Mouse (Mus musculus): ENCODE results near the gene Diaph3. TPM values are rescaled to one million over a fixed set of nuclear protein-coding genes. Genes with fewer than 3 reads are reported as not detected.

Gene Diaph3
- polyA plus RNA-seq, 1 experiment from 2014 or later, result 5.8 TPM

DNA sequence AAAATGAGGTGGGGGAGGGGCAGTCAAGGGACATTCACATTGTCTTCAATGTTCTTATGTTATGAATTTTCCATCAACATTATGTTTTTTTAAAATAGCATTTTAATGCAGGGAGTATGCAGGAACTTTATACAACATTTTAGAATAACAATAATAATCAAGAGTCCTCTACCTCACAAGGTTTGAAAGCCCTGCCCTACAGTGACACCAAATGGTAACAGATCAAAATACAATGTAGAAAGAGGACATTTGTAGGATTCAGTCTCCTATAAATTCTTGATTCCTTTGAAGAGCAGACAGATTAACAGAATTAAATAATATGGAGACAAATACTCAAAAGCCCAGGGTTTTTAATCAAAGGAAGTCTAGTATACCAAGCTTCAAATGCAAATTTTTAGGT, 242.1 kb downstream of the Diaph3 start:
- Histone ChIP-seq H3K27me3 (replicated peaks) (no peaks in the 10 kb centered on the region), H3K9me3 (no peaks in the 10 kb centered on the region), H3K36me3 (no peaks in the 10 kb centered on the region), H3K4me2 (replicated peaks) (no peak overlapping the region), H3K9ac (no peak overlapping the region), H3K4me1 (no peaks in the 10 kb centered on the region), H3K27ac (no peak overlapping the region), H3K4me3 (no peak overlapping the region)
- no peak for ATAC-seq (ENCODE audit: low FRiP score, low read depth)

DNA sequence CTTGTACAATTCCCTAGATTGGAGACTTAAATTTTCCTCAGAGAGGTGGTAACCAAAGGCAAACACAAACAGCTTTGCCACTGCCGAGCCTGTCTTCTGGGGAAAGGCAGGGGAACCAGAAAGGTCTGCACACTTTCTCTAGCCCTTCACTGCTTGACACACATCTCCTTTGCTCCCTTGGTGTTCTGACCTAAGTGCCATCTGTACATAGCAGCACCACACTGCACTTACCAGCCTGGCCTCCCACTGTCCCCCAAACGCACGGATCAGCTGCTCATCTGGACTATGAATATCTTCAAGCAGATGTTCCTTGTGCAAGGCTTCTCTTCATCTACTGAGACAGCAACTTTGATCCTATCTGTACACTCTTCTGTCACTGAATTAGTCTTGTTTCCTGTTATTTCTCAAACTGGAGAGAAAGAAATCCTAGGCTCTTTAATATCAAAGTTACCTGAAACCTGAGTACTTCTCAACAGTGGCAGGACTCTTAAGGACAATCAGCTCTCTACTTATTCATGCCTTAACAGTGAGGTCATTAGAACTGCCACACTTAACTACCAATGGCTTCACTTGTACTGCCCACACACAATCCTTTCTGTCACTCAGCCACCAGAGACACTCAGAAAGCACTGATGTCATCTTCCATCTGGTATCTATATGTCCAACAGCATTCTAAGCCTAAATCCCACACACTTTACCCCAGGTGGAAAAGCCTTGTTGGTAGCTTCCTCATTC, 251.8 kb downstream of the Diaph3 start:
- H3K4me1 ChIP-seq, result no peaks in the 10 kb centered on the region
- no peaks in the 10 kb centered on the region for H3K27me3 ChIP-seq (replicated peaks)
- H3K9ac ChIP-seq, result no peak overlapping the region
- H3K4me3 ChIP-seq, result no peak overlapping the region
- 82% methylated on average over 3 of the region's 3 CpGs for WGBS
- no peak overlapping the region for H3K27ac ChIP-seq
- no peaks in the 10 kb centered on the region for H3K36me3 ChIP-seq
- H3K9me3 ChIP-seq, result no peaks in the 10 kb centered on the region
- H3K4me2 ChIP-seq (replicated peaks), result no peak overlapping the region
- ATAC-seq (ENCODE audit: low FRiP score, low read depth), result no peak

DNA sequence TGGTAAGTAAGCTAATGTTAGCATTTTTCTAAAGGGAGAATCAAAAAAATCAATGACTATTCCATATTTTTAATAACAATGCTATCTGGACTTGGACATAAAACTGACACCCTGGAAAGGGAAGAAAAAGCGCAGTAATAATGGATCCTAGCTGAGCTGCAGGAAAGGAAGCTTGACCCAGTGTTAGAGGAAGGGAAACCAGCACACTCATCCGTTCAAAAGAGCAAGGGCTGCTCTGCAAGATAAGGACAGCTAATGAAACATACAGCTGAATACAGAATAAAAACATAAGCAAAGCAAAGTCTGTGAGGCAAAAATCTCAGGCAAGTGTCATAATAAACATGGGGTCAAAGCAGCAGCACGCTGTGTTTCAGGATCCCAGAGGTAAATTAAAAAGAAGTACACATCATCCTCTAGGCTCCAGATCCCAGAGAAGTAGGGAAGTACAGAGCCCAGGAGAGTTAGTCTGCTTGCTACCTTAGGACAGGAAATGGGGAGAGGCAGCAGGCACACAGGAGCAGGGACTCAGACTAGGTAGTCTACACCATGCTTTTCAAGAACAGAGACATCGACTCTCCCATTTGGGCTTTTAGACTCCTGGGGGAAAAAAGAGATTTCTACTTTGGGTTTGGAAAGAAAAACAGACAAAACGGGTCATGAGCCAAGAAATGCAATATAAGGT, 255.5 kb downstream of the Diaph3 start:
- no peak overlapping the region for H3K4me2 ChIP-seq (replicated peaks)
- no peaks in the 10 kb centered on the region for H3K36me3 ChIP-seq
- H3K4me1 ChIP-seq, result no peaks in the 10 kb centered on the region
- H3K27ac ChIP-seq, result no peak overlapping the region
- no peak for ATAC-seq (ENCODE audit: low FRiP score, low read depth)
- no peaks in the 10 kb centered on the region for H3K9me3 ChIP-seq
- H3K4me3 ChIP-seq, result no peak overlapping the region
- H3K27me3 ChIP-seq (replicated peaks), result no peaks in the 10 kb centered on the region
- H3K9ac ChIP-seq, result no peak overlapping the region
- WGBS, result 86% methylated on average over 5 of the region's 5 CpGs

DNA sequence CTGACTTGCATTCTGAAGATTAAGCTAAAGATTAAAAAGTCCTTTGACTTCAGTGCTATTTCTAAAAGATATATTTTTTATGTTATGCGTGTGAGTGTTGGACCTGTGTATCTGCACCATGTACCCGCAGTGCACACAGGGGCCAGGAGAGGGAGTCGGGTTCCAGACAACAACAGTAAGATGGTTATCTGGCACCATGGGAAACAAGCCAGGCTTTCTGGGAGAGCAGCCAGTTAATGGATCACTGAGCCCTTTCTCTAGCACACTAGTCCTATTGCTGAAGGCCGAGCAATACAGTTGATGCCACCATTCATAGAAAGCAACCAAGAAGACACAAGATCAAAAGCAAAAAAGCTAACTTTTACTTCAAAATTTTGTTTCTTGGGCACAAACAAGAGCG, 271.5 kb downstream of the Diaph3 start:
- no peak; the same call in 1 of the 2 replicates for ATAC-seq (ENCODE audit: low FRiP score, low read depth)
- H3K36me3 ChIP-seq, result no peaks in the 10 kb centered on the region
- H3K4me2 ChIP-seq (replicated peaks), result no peak overlapping the region
- no peaks in the 10 kb centered on the region for H3K27me3 ChIP-seq (replicated peaks)
- no peaks in the 10 kb centered on the region for H3K4me1 ChIP-seq
- H3K9ac ChIP-seq, result no peak overlapping the region
- no peak overlapping the region for H3K27ac ChIP-seq
- no peaks in the 10 kb centered on the region for H3K9me3 ChIP-seq
- 90% methylated on average over 5 of the region's 5 CpGs for WGBS
- no peak overlapping the region for H3K4me3 ChIP-seq

DNA sequence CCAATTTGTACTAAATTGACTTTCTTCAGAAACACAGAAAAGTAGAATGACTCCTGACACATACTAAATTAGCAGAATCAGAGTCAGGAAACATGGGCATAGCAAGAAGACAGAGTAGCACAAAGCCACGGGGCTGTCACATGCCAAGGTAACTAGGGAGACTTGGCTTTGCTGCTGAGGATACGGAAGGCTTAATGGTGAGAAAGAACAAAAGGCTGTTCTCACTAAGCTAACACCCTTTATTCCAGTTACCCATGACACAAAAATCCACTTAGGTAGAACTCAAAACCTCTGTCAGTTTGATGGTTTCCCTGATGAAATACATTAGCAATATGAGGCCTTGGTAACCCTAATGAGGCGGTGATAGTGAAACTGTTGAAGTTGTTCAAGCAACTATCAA, 273.9 kb downstream of the Diaph3 start:
- no peak overlapping the region for H3K27ac ChIP-seq
- no peak overlapping the region for H3K9ac ChIP-seq
- no peaks in the 10 kb centered on the region for H3K27me3 ChIP-seq (replicated peaks)
- H3K4me1 ChIP-seq, result no peaks in the 10 kb centered on the region
- H3K4me3 ChIP-seq, result no peak overlapping the region
- H3K9me3 ChIP-seq, result no peaks in the 10 kb centered on the region
- no peak; the same call in 1 of the 2 replicates for ATAC-seq (ENCODE audit: low FRiP score, low read depth)
- no peak overlapping the region for H3K4me2 ChIP-seq (replicated peaks)
- no peaks in the 10 kb centered on the region for H3K36me3 ChIP-seq
- WGBS, result 45% methylated on average over 3 of the region's 3 CpGs

DNA sequence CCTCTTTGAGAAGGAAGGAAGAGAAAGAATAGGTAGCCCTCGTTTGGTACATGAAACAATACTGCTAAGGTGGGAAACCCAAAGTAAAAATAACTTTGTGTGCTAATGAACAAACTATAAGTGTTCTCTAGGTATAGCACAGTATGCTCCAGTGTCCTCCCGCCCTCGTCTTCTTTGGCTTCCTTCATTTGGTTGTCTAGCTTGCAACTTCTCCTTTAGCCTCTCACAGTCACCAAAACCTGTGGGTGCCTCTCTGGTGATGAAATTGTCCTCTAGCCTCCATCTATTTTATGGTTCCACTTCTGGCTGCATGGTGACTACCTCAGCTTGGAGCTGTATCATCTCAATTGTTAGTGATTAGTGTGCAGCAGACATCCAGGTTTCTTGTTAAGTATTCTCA, 277.0 kb downstream of the Diaph3 start:
- Histone ChIP-seq H3K27me3 (replicated peaks) (no peaks in the 10 kb centered on the region), H3K9ac (no peak overlapping the region), H3K4me1 (no peaks in the 10 kb centered on the region), H3K4me3 (no peak overlapping the region), H3K9me3 (no peaks in the 10 kb centered on the region), H3K4me2 (replicated peaks) (no peak overlapping the region), H3K36me3 (no peaks in the 10 kb centered on the region), H3K27ac (no peak overlapping the region)
- ATAC-seq (ENCODE audit: low FRiP score, low read depth), result no peak
- WGBS, result 91% methylated on average over 3 of the region's 3 CpGs

DNA sequence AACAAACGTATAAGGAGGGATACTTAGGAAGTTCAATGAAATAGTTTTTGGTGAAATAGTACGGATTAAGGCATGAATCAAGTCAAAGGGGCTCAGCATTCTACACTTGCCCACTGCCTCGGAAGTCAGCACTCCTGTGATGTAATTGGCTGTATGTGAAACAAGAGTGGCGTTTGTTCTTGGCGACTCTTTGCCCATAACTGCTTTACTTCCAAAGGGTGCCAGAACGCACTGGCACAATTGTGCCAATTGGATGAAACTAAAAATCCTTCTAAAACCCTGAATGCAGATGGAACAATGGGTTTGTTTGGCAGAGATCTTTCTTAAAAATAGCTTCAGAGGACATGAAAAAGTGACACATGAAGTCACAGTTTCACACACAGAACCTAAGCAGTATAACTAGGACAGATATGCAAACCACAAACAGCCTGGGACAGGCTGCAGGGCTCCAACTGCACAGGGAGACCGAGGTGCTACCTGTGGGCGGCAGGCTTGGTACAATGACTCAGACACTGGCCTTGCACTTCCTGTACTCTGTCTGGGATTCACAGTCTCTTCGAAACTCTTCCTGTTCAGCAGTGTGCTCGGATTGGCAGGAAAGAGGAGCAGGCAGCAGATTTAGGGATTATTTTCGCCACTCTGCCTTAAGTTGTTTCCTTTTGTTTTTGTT, 279.6 kb downstream of the Diaph3 start:
- 83% methylated on average over 11 of the region's 11 CpGs for WGBS
- no peaks in the 10 kb centered on the region for H3K36me3 ChIP-seq
- H3K4me1 ChIP-seq, result no peaks in the 10 kb centered on the region
- H3K27me3 ChIP-seq (replicated peaks), result no peaks in the 10 kb centered on the region
- H3K4me3 ChIP-seq, result no peak overlapping the region
- no peak overlapping the region for H3K4me2 ChIP-seq (replicated peaks)
- no peak for ATAC-seq (ENCODE audit: low FRiP score, low read depth)
- H3K27ac ChIP-seq, result no peak overlapping the region
- H3K9ac ChIP-seq, result no peak overlapping the region
- H3K9me3 ChIP-seq, result no peaks in the 10 kb centered on the region

DNA sequence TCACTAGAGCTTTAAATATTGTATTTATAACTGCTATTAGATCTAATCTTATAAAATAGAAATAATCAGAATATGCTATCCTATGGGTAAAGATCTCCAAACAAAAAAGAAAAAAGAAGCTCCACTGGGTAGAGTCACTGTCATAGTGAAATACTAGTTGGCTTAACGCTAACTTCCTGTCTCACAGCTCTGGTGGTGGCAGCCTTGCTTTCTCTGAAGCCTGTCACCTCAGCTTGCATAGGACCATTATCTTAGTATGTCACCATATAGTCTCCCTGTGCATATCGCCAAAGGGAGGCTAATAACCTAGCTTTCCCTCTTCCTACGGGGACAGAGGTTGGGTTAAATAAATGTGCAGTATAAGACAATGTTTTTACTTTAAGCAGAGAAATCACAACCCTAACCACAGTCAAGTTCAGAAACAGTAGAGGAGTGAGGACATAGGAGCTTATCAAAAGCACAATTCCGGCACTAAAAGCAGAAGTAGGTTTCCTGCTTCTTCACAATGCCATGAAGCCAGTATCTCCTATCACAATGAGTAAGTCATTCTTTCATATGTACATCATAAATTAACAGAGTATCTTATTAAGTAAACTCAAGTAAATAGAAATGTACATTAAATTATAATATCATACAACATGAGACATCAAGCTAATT, 293.8 kb downstream of the Diaph3 start:
- no peak overlapping the region for H3K27ac ChIP-seq
- H3K9me3 ChIP-seq, result no peaks in the 10 kb centered on the region
- no peaks in the 10 kb centered on the region for H3K4me1 ChIP-seq
- 92% methylated on average over 4 of the region's 4 CpGs for WGBS
- no peaks in the 10 kb centered on the region for H3K27me3 ChIP-seq (replicated peaks)
- no peak overlapping the region for H3K4me2 ChIP-seq (replicated peaks)
- no peak overlapping the region for H3K4me3 ChIP-seq
- H3K36me3 ChIP-seq, result no peaks in the 10 kb centered on the region
- no peak overlapping the region for H3K9ac ChIP-seq
- ATAC-seq (ENCODE audit: low FRiP score, low read depth), result no peak

DNA sequence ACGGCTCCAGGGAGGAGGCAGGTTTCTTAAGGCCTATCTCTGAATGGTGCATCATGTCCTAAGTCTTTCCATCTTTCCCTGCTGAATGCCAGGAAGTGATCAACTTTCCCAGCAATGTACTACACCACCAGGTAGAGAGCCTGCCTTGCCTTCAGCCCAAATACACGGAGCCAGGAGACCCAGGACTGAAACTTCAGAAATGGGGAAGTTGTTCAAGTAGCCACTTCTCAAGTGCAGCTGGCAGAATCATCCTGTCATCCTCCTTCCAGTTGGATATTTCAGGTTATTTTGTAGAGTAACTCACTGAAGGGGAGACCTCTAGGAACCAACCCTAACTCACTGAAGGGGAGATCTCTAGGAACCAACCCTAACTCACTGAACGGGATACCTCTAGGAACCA, 297.0 kb downstream of the Diaph3 start:
- H3K27me3 ChIP-seq (replicated peaks), result no peaks in the 10 kb centered on the region
- ATAC-seq (ENCODE audit: low FRiP score, low read depth), result no peak
- H3K4me3 ChIP-seq, result no peak overlapping the region
- H3K4me1 ChIP-seq, result no peaks in the 10 kb centered on the region
- H3K4me2 ChIP-seq (replicated peaks), result no peak overlapping the region
- no peak overlapping the region for H3K27ac ChIP-seq
- 94% methylated on average over 3 of the region's 3 CpGs for WGBS
- no peak overlapping the region for H3K9ac ChIP-seq
- no peaks in the 10 kb centered on the region for H3K9me3 ChIP-seq
- H3K36me3 ChIP-seq, result no peaks in the 10 kb centered on the region

DNA sequence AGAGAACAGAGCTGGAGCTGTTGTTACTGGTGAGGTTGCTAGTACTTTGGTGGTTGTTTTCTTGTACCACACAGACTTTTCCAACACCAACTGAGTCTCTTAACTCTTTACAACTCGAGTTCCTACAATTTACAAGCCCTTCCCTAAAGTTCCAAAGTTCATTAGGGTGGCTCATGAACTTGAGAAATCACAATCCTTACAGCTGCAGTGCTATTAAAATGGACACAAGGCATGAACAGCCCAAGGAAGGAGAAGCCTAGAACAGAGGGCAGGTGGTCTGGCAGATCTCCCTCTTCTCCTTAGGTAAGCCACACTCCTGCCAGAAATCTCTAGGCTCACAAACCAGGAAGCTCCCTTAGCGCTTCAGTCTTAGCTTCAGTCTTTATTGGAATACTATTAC, 303.4 kb downstream of the Diaph3 start:
- Histone ChIP-seq H3K9me3 (no peaks in the 10 kb centered on the region), H3K27me3 (replicated peaks) (no peaks in the 10 kb centered on the region), H3K4me3 (no peak overlapping the region), H3K36me3 (no peaks in the 10 kb centered on the region), H3K4me2 (replicated peaks) (no peak overlapping the region), H3K9ac (no peak overlapping the region), H3K4me1 (no peaks in the 10 kb centered on the region), H3K27ac (no peak overlapping the region)
- WGBS, result 59% methylated on average over 2 of the region's 2 CpGs
- ATAC-seq (ENCODE audit: low FRiP score, low read depth), result no peak

DNA sequence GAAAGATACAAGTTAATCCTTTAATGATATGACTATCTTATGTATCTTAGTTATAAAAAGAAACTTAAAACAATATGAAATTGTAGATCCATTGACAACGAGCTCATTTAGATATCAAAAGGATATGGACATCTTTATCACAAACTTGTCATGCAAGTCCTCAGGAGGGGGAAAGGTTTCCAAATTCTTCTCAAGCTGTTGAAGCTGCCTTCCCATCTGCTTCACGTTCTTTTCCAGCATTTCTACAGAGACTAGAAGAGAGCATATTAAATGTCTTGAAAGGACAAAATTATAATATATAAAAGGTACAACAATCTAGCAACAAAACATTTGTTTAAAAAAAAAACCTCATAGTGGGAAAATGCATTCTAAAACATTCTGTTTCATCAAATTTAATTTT, 306.2 kb downstream of the Diaph3 start:
- H3K4me1 ChIP-seq, result no peaks in the 10 kb centered on the region
- H3K9ac ChIP-seq, result no peak overlapping the region
- no peak overlapping the region for H3K4me3 ChIP-seq
- 91% methylated on average over 2 of the region's 2 CpGs for WGBS
- no peaks in the 10 kb centered on the region for H3K36me3 ChIP-seq
- no peak for ATAC-seq (ENCODE audit: low FRiP score, low read depth)
- no peak overlapping the region for H3K27ac ChIP-seq
- no peak overlapping the region for H3K4me2 ChIP-seq (replicated peaks)
- no peaks in the 10 kb centered on the region for H3K9me3 ChIP-seq
- H3K27me3 ChIP-seq (replicated peaks), result no peaks in the 10 kb centered on the region

DNA sequence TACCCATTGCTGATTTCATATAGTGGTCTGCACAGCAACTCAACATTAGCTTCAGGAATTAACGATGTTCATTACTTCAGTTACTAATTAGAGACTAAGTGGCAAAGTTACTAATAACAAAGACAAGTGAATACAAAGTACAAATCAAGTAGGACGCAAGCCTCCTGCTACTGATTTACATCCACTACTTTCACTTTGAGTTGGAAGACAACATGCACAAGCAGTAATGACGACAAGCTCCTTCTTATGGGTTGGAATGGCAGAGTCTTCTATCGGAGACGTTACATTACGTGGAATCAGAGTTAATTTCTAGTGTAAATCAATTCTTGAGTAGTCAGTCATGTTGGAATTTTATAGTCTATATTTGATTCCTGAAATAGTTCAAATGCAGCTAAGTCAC, 306.8 kb downstream of the Diaph3 start:
- 95% methylated on average over 6 of the region's 6 CpGs for WGBS
- no peaks in the 10 kb centered on the region for H3K27me3 ChIP-seq (replicated peaks)

More for the DNA sequence above, 306.8 kb downstream of the Diaph3 start:
- H3K4me3 ChIP-seq, result no peak overlapping the region
- no peaks in the 10 kb centered on the region for H3K36me3 ChIP-seq
- no peaks in the 10 kb centered on the region for H3K4me1 ChIP-seq
- ATAC-seq (ENCODE audit: low FRiP score, low read depth), result no peak
- no peak overlapping the region for H3K9ac ChIP-seq
- H3K9me3 ChIP-seq, result no peaks in the 10 kb centered on the region
- no peak overlapping the region for H3K4me2 ChIP-seq (replicated peaks)
- H3K27ac ChIP-seq, result no peak overlapping the region

Data from neural tube, embryonic 12.5 days (tissue).